Mouse (Mus musculus) hindbrain, embryonic 10.5 days (tissue): ENCODE measurements around the gene Coq10a. TPM values are rescaled to one million over a fixed set of nuclear protein-coding genes. Genes with fewer than 3 reads are reported as not detected.

ENCODE experiments used
- DNase-seq: peaks from one replicate; pipeline ENCODE4 v3.0.0-alpha.2; 2017; ENCODE audit warnings: low spot score
- H3K27ac ChIP-seq: fragments of 300-500 bp; sonication (generic); 2 replicates; pipeline ENCODE4 v1.5.1; 2016; ENCODE audit warnings: mild to moderate bottlenecking, moderate library complexity
- H3K27me3 ChIP-seq: fragments of 300-500 bp; sonication (generic); 2 replicates; pipeline ENCODE4 v1.6.1; 2016; ENCODE audit warnings: mild to moderate bottlenecking; ENCODE audit not compliant: poor library complexity, insufficient read depth, severe bottlenecking
- H3K36me3 ChIP-seq: fragments of 300-500 bp; sonication (generic); 2 replicates; pipeline ENCODE4 v1.6.1; 2016; ENCODE audit warnings: mild to moderate bottlenecking, moderate library complexity
- H3K4me1 ChIP-seq: fragments of 300-500 bp; sonication (generic); replicated peaks from 2 replicates; pipeline ENCODE4 v1.6.1; 2016; ENCODE audit warnings: mild to moderate bottlenecking
- H3K4me3 ChIP-seq: fragments of 300-500 bp; sonication (generic); 2 replicates; pipeline ENCODE4 v1.5.1; 2016; ENCODE audit warnings: mild to moderate bottlenecking, moderate library complexity
- H3K9me3 ChIP-seq: fragments of 300-500 bp; sonication (generic); 2 replicates; pipeline ENCODE4 v1.6.1; 2016; ENCODE audit warnings: mild to moderate bottlenecking, moderate library complexity
- WGBS: fragments of 180-500 bp; shearing (Covaris S2); methylation state at CpG from one replicate; pipeline ENCODE4 v1.1.7; 2016; 5-methylcytosine and 5-hydroxymethylcytosine counted together
- polyA plus RNA-seq: library from polyadenylated mRNA; unstranded; fragments of >200 nt; fragmentation: Nextera tagmentation; extraction: Ambion mirVana; gene quantifications from 2 replicates; pipeline ENCODE4 v1.2.1, GENCODE M21; 2016

Gene Coq10a
- polyA plus RNA-seq, 1 experiment from 2014 or later: 21.6 TPM

DNA sequence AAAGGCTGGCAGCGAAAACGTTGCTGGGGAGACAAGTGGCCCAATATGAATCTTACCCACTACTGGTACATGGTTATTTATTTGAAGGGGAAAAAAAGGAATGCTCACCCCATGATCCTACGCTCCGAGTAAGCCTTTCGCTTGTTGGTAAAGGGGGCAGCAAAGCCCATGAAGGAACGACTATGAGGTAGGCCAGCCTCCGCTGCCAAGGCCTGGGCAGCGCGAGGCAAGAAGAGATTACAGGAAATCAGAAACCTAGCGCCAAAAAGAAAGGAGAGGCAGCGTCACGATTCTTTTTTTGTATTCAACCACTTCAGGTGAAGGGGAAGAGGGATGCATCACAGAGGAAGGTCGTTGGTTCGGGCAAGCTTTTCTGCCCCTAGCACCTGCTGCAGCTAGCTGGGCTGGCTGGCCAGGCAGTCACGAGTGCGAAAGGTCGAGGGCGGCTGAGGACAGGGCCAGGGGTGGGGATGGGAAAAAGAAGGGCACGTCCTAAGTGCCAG, 847 bp downstream of the Coq10a start:
- WGBS: 17% methylated on average over 19 of the region's 19 CpGs

DNA sequence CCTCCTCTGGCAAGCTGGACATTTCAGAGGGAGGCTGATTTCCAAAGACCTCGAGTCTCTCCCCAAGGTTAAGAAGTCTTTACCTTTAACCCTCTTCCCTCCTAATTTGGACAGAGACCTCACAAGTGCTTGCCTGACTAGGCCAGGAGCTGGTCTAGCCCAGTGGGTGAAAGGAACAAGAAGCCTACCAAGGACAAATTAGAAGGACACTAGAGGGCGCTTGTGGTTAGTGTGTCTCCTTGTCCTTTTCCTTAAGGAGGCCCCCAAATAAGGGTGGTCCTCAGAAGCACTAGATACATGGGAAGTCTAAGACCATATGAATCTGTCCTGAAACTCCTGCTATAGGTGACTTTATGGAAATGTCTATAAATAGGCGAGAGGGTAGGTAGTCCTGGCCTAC, 6.2 kb downstream of the Coq10a start:
- Histone ChIP-seq H3K9me3 (no peaks in the 10 kb centered on the region), H3K4me3 (no peak overlapping the region), H3K27ac (no peak overlapping the region), H3K27me3 (no peaks in the 10 kb centered on the region), H3K36me3 (peaks cover 81% of the 10 kb centered on the region), H3K4me1 (peaks cover 2% of the 10 kb centered on the region)
- peak; percentile 23 for DNase-seq
- WGBS: 53% methylated on average over 3 of the region's 3 CpGs

More for the DNA sequence above, 847 bp downstream of the Coq10a start:
- Histone ChIP-seq H3K27ac (peak overlapping the region; percentile 89), H3K4me3 (peak overlapping the region; percentile 80), H3K4me1 (peaks cover 25% of the 10 kb centered on the region), H3K27me3 (no peaks in the 10 kb centered on the region), H3K9me3 (no peaks in the 10 kb centered on the region), H3K36me3 (peaks cover 28% of the 10 kb centered on the region)
- DNase-seq: no peak

DNA sequence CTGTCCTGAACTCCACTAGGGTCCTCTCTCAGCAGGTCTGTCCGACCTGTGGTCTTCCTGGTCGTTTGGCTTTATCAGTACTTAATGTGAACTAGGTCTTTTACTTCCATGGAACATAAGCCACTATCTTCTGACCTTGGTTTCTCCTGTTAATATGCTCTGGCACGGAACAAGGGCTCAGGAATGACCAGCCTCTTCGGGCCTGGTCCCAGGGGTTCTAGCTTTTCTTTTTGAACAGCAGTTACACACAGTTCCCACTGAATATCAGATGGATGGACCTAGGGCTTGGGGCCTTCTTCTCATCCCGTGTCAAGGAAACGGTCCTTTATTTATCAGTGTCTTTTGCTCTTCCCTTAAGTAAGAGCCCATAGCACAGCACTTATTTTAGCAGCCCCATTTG, 7.0 kb downstream of the Coq10a start:
- no peaks in the 10 kb centered on the region for H3K4me1 ChIP-seq
- no peaks in the 10 kb centered on the region for H3K27me3 ChIP-seq
- 91% methylated on average over 6 of the region's 6 CpGs for WGBS
- no peak for DNase-seq
- H3K27ac ChIP-seq: no peak overlapping the region
- H3K9me3 ChIP-seq: no peaks in the 10 kb centered on the region
- no peak overlapping the region for H3K4me3 ChIP-seq
- peaks cover 89% of the 10 kb centered on the region for H3K36me3 ChIP-seq

DNA sequence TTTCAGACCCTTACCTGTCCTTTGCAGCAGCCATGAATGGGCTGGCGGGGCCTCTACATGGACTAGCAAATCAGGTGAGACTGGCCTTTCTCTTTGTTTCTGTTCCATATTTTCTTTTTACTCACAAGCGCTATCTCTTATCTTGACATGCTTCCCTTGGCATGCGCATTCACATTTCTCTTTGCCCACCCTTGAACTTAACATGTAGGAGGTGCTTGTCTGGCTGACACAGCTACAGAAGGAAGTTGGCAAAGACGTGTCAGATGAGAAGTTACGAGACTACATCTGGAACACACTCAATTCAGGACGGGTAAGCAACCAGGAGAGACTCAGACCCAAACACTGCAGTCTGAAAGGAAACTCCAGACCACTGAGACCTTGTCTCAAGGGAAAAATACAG, 9.6 kb downstream of the Coq10a start:
- Histone ChIP-seq H3K9me3 (no peaks in the 10 kb centered on the region), H3K4me1 (no peaks in the 10 kb centered on the region), H3K27ac (no peak overlapping the region), H3K4me3 (no peak overlapping the region), H3K36me3 (peaks cover 97% of the 10 kb centered on the region), H3K27me3 (no peaks in the 10 kb centered on the region)
- WGBS: 94% methylated on average over 6 of the region's 6 CpGs
- DNase-seq: no peak

DNA sequence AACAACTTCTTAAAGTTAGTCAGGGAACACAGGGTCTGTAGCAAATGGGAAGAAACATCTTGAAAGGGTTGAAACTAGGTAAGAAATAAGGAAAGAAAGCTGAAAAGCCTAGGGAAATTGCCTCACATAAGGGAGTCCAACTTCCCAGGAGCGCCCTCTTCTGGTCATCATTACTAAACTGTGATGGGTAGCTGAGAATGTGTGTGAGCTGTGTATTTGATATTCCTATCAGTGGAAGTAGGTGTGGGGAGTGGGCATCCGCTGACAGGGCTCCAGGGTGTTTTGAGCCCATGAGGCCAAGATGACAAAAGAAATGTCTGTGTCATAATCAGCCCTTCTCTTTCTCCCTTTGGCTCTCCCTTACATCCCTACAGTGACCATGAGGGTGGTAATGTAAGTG, 10.0 kb downstream of the Coq10a start:
- Histone ChIP-seq H3K27me3 (no peaks in the 10 kb centered on the region), H3K9me3 (no peaks in the 10 kb centered on the region), H3K36me3 (peaks cover 97% of the 10 kb centered on the region), H3K4me3 (no peak overlapping the region), H3K4me1 (no peaks in the 10 kb centered on the region), H3K27ac (no peak overlapping the region)
- no peak for DNase-seq
- 57% methylated on average over 2 of the region's 2 CpGs for WGBS

DNA sequence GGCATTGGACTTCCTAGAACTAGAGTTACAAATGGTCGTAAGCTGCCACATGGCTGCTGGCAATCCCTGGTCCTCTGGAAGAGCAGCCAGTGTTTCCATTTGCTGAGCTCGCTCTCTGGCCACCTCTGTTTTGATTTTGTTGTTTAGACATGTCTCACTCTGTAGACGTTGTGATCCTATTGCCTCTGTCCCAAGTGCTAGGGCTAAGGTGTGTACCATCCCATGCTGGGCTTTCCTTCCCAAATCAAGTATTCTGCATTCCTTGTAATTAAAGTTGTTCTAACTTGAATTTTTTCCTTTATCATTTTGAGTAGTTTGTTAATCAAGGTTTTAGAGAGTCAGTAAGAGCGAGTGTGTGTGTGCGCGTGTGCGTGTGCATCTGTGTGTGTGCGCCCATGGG, 21.3 kb downstream of the Coq10a start:
- H3K36me3 ChIP-seq: peaks cover 68% of the 10 kb centered on the region
- no peak for DNase-seq
- H3K9me3 ChIP-seq: no peaks in the 10 kb centered on the region
- 93% methylated on average over 8 of the region's 8 CpGs for whole genome bisulfite sequencing
- no peak overlapping the region for H3K4me3 ChIP-seq
- H3K4me1 ChIP-seq: peaks cover 3% of the 10 kb centered on the region; the same call in 1 of the 2 replicates
- no peak overlapping the region for H3K27ac ChIP-seq
- no peaks in the 10 kb centered on the region for H3K27me3 ChIP-seq

DNA sequence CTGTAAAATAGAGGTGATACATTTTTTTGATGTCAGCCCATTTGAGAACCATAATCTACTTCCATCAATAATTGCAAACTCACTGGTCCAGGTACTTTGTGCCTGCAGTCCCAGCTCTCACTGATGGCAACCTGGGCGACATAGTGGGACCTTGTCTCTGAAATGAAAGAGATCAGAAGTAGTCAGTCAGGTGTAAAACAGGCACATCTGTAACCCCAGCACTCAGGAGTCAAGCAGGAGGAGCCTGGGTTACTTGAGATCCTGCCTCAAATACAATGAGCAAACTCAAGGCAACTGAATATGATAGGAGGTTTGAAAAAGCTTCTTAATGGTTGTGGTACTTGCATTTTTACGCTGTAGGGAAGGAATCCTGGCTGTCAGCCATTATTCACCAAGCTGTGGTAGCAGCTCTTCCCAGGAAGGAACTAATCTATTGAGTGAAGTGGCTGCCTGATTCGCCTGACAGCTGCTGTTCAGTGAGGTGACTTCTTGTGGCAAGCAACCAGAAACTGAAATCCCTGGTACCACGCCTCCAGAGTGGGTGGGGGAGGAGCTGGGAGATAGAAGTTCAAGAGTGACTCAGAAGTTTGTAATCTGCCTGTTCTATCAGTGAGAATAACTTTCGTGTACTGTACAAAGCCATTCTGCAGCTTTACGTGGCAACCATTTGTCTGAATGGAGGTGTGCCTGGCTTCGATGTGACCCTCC, 24.1 kb downstream of the Coq10a start:
- H3K4me1 ChIP-seq: peaks cover 7% of the 10 kb centered on the region; the same call in 1 of the 2 replicates
- WGBS: 83% methylated on average over 7 of the region's 7 CpGs
- no peaks in the 10 kb centered on the region for H3K27me3 ChIP-seq
- H3K4me3 ChIP-seq: no peak overlapping the region
- DNase-seq: no peak
- H3K36me3 ChIP-seq: peaks cover 58% of the 10 kb centered on the region
- H3K9me3 ChIP-seq: no peaks in the 10 kb centered on the region
- no peak overlapping the region for H3K27ac ChIP-seq

DNA sequence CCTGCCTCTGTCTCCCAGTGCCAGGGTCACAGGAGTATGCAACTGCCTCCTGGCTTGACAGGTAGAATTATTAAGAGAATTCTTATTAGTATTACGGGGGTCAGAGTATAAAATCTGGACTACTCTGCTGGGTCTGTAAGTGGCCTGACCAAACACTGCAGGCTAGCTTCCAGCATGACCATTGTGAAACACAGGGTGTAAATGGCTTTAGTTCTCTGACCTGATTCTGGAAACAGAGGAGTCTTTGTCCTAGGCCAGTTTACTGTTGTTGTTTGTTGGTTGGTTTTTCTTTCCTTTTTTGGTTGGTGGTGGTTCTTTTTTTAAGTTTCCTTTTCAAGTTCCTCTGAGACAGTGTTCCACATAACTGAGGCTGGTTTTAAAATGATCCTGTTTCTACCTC, 25.4 kb downstream of the Coq10a start:
- H3K27ac ChIP-seq: no peak overlapping the region
- DNase-seq: no peak
- no peak overlapping the region for H3K4me3 ChIP-seq
- H3K36me3 ChIP-seq: peaks cover 54% of the 10 kb centered on the region
- peaks cover 18% of the 10 kb centered on the region for H3K4me1 ChIP-seq
- no peaks in the 10 kb centered on the region for H3K9me3 ChIP-seq
- no peaks in the 10 kb centered on the region for H3K27me3 ChIP-seq
- WGBS: 93% methylated on average over 1 of the region's 1 CpGs

DNA sequence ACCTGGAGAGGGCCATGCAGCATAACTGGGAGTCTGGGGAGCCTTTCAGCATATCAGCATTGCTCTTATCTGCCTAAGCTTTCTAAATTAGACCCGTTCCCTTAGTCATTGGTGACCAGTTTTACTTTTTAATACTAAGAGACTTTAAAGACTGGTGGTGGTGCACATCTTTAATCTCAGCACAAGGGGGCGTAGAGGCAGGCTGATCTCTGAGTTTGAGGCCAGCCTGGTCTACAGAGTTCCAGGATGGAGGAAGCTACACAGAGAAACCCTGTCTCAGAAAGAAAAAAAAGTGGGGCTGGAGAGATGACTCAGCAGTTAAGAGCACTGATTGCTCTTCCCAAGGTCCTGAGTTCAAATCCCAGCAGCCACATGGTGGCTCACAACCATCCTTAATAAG, 28.5 kb downstream of the Coq10a start:
- no peak overlapping the region for H3K27ac ChIP-seq
- no peaks in the 10 kb centered on the region for H3K27me3 ChIP-seq
- H3K4me1 ChIP-seq: peaks cover 31% of the 10 kb centered on the region
- H3K36me3 ChIP-seq: peaks cover 38% of the 10 kb centered on the region
- no peaks in the 10 kb centered on the region for H3K9me3 ChIP-seq
- 87% methylated on average over 2 of the region's 2 CpGs for WGBS
- H3K4me3 ChIP-seq: no peak overlapping the region
- DNase-seq: no peak

DNA sequence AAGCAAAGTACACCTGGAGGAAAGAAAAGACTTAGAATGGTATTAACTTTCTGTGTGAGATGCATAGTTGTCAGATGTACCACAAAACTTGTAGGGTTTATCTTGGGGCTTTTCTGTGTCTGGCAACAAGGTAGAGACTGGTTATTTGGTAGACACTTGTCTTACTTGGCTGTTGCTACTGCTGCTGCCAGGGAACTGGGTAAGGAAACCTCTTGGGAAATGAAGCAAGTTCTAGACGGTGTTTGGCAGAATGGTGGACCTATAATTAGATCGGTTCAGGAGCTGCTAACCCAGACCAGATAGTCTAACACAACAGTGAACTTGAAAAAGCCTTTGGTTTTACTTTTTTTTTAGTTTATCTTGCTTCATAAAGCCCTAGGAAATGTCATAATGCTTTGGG, 29.8 kb downstream of the Coq10a start:
- DNase-seq: no peak
- H3K27me3 ChIP-seq: no peaks in the 10 kb centered on the region
- WGBS: 88% methylated on average over 2 of the region's 2 CpGs
- H3K27ac ChIP-seq: no peak overlapping the region
- no peaks in the 10 kb centered on the region for H3K9me3 ChIP-seq
- peaks cover 31% of the 10 kb centered on the region for H3K36me3 ChIP-seq
- peaks cover 28% of the 10 kb centered on the region for H3K4me1 ChIP-seq
- peak overlapping the region; percentile 100 for H3K4me3 ChIP-seq

DNA sequence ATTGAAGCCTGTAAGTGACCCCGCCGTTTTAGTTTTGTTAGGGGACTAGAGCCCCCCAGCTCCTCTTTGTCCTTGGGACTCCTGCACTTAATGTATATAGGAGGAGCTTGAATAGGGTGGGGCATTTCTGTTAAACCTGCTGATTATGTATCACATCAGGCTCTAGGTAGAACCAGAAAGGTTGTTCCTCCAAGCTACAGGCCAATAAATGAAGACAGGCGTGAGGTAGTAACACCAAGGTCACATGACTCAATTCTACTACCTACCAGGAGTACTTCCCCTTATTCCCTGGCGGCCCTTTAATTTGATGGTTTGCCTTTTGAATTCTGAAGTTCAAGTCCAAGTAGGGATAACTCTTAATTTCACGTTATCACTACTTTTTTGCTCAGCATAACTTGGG, 30.4 kb downstream of the Coq10a start:
- DNase-seq: no peak
- Histone ChIP-seq H3K27me3 (no peaks in the 10 kb centered on the region), H3K27ac (peak overlapping the region; percentile 95), H3K9me3 (no peaks in the 10 kb centered on the region), H3K4me1 (peaks cover 28% of the 10 kb centered on the region), H3K36me3 (peaks cover 27% of the 10 kb centered on the region), H3K4me3 (peak overlapping the region; percentile 100)
- 28% methylated on average over 5 of the region's 5 CpGs for WGBS

DNA sequence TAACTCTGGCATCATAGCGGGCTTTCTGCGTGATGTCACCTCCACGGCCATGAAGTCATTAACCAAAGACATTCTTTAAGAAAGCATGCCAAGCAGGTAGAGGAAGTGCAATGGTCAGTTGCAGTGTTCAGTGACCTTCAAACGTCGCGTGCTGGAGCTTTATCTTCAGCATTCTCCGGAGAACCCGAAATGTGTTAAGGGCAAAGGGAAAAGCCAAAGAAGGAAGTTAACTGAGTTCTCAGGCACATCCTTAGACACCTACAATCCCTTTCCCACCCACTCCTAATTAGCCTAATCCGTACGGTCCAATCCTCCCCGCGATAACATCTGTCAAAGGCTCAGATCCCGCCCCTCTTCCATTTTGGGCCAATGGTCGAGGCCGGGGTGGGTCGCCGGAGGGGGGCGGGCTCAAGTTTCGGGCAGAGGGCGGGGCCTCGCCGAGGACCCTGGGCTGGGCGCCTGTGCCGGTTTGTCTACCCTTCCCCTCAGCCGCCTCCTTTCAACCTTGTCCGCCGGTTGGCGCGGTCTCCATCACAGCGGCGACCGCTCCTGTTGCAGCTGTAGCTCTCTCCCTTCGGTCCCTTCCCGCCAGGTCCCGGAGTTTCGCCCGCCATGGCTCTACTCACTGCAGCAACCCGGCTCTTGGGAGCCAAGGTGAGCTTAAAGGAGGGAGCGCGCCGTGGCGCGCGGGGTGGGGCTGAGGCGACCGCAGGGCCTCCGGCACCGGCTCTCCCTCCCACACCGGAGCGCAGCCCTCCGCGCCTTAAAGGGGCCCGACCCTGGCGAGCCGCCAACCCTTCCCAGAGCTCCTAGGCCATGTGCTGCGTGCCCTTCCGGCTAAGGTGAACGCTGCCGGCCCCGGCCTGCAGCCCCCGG, 31.3 kb downstream of the Coq10a start, which contains the start of gene Cs:
TSS of gene Cs (plus strand) at position 429 of the 876 bp plus-strand sequence.
- 2% methylated on average over 61 of the region's 61 CpGs for WGBS
- no peaks in the 10 kb centered on the region for H3K27me3 ChIP-seq

DNA sequence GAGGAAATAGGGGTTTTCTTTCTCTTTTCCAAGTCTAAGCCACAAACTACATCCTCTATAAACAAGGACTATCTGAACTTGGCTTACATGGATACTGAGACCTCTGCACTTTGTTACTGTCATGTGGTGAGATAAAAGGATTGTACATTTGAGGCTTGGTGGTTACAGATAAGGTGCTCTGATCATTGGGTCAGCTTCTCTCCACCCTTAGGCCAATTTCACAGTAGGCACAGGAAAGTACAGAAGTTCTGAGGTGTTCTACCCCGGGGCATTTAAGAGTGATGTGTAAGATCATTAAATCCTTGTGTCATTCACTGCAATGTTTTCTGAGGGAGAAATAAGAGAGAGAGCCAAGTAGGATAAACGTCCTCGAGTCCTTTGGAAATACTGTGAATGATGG, 32.2 kb downstream of the Coq10a start:
- 0 out of 2 replicates have a peak overlapping the region, but pooled peaks have one; percentile 95 for H3K27ac ChIP-seq
- no peaks in the 10 kb centered on the region for H3K27me3 ChIP-seq
- H3K9me3 ChIP-seq: no peaks in the 10 kb centered on the region
- 88% methylated on average over 3 of the region's 3 CpGs for WGBS
- H3K4me1 ChIP-seq: peaks cover 28% of the 10 kb centered on the region
- no peak for DNase-seq
- peaks cover 22% of the 10 kb centered on the region for H3K36me3 ChIP-seq
- H3K4me3 ChIP-seq: peak overlapping the region; percentile 100; the same call in 1 of the 2 replicates

More for the DNA sequence above, 31.3 kb downstream of the Coq10a start, which contains the start of gene Cs:
- peaks cover 28% of the 10 kb centered on the region for H3K4me1 ChIP-seq
- H3K36me3 ChIP-seq: peaks cover 22% of the 10 kb centered on the region
- peak within 1 kb of the TSS; percentile 100 for H3K4me3 ChIP-seq
- peak within 1 kb of the TSS; percentile 95 for H3K27ac ChIP-seq
- no peaks in the 10 kb centered on the region for H3K9me3 ChIP-seq
- DNase-seq: peak; percentile 98
